8 mouse cellular contexts compared by ENCODE assay signal in the genomic region with DNA sequence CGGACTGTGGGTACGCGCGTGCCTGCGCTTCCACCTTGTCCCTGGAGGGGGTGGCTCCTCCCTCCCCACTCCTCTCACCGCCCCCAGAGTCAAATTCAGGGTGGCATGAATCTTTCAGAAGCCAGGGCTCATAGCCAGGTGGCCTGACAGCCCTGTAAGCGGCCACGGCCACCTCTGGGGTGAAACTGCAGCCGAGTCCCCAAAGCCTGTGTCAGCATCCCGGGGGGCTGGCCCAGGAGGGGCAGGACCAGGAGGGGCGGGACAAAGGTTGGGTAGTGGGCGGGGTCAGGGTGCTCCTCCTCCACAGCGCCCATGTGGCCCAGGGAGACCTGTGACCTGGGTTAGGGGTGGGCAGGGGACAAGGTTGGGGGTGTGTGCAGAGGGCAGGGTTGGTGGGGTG. TPM values are rescaled to one million over a fixed set of nuclear protein-coding genes. Genes with fewer than 3 reads are reported as not detected.
DNase-seq lines count a peak whose midpoint lies in the region; ATAC-seq and TF ChIP-seq lines count a peak whose summit lies in the region.

No protein-coding gene starts in this region.

- WGBS in lung, embryonic 14.5 days = 4% methylated on average over 13 of the region's 13 CpGs
- WGBS in midbrain, embryonic 15.5 days = 8% methylated on average over 13 of the region's 13 CpGs

- peak; percentile 28; the same call in 1 of the 2 replicates for TF ChIP-seq CTCF in lung, embryonic 14.5 days (IDR thresholded peaks at IDR 0.05; ENCODE audit: low read depth)

- peak overlapping the region; percentile 32 for H3K4me3 ChIP-seq in lung, embryonic 14.5 days (ENCODE audit: low read depth, low read length)
- H3K4me3 ChIP-seq in midbrain, embryonic 15.5 days = 0 out of 2 replicates have a peak overlapping the region, but pooled peaks have one; percentile 6

- H3K9ac ChIP-seq in lung, embryonic 14.5 days = peak overlapping the region; percentile 32; the same call in 1 of the 2 replicates
- H3K9ac ChIP-seq in midbrain, embryonic 15.5 days = no peak overlapping the region

- no peaks in the 10 kb centered on the region for H3K27me3 ChIP-seq in lung, embryonic 14.5 days (ENCODE audit: insufficient read depth, low read length)
- no peaks in the 10 kb centered on the region for H3K27me3 ChIP-seq in midbrain, embryonic 15.5 days (replicated peaks)

- H3K36me3 ChIP-seq in lung, embryonic 14.5 days (ENCODE audit: insufficient read depth) = no peaks in the 10 kb centered on the region
- no peaks in the 10 kb centered on the region for H3K36me3 ChIP-seq in midbrain, embryonic 15.5 days (replicated peaks)

- H3K27ac ChIP-seq in lung, embryonic 14.5 days (ENCODE audit: low read depth) = no peak overlapping the region
- H3K27ac ChIP-seq in midbrain, embryonic 15.5 days = no peak overlapping the region

- H3K4me1 ChIP-seq in lung, embryonic 14.5 days (ENCODE audit: insufficient read depth) = peaks cover 17% of the 10 kb centered on the region
- H3K4me1 ChIP-seq in midbrain, embryonic 15.5 days = peaks cover 22% of the 10 kb centered on the region

- no peak for ATAC-seq in lung, embryonic 14.5 days (ENCODE audit: insufficient read depth)
- ATAC-seq in midbrain, embryonic 15.5 days (replicated peaks) = no peak
- ATAC-seq in cerebellum, adult (ENCODE audit: insufficient number of reproducible peaks, low FRiP score, low TSS enrichment) = no peak

- H3K4me2 ChIP-seq in lung, embryonic 14.5 days = peak overlapping the region; percentile 79
- H3K4me2 ChIP-seq in midbrain, embryonic 15.5 days = peak overlapping the region; percentile 28

- H3K9me3 ChIP-seq in lung, embryonic 14.5 days (ENCODE audit: low read depth, low read length) = no peaks in the 10 kb centered on the region
- H3K9me3 ChIP-seq in midbrain, embryonic 15.5 days = no peaks in the 10 kb centered on the region

- peak; percentile 49 for DNase-seq in lung, embryonic 14.5 days
- DNase-seq in lung, adult 18-20 months = no peak
- peak; percentile 51 for DNase-seq in embryo, embryonic 11 days
- DNase-seq in induced T-regulatory cell, adult 2 months (ENCODE audit: low read depth) = peak; percentile 43
- DNase-seq in urinary bladder, adult 2 months (ENCODE audit: low spot score) = no peak
- DNase-seq in cerebellum, adult 8-10 months = no peak

RNA-seq across cellular contexts. Expression of a gene that starts 57.9 kb away (rescaled TPM):
- 6.9 TPM in 2 replicates for polyA plus RNA-seq in lung, embryonic 14.5 days (2014; fragmentation: Nextera tagmentation; extraction: Ambion mirVana)
- polyA plus RNA-seq in midbrain, embryonic 15.5 days (2015; fragmentation: Nextera tagmentation; extraction: Ambion mirVana) = 3.9 TPM in 2 replicates
- polyA plus RNA-seq in urinary bladder, adult 2 months (2012; rRNA removed) = 18.1 and 24.9 TPM in 2 replicates

Comparison
In these comparisons a context has a peak if more than half of its experiments do, and no peak if none do; other contexts are left out.
1. DNase-seq: peak in lung, embryonic 14.5 days (single experiment), embryo, embryonic 11 days (single experiment) and induced T-regulatory cell, adult 2 months (single experiment); none in lung, adult 18-20 months (0 of 2), urinary bladder, adult 2 months (single experiment) and cerebellum, adult 8-10 months (single experiment).